In the genomic region with DNA sequence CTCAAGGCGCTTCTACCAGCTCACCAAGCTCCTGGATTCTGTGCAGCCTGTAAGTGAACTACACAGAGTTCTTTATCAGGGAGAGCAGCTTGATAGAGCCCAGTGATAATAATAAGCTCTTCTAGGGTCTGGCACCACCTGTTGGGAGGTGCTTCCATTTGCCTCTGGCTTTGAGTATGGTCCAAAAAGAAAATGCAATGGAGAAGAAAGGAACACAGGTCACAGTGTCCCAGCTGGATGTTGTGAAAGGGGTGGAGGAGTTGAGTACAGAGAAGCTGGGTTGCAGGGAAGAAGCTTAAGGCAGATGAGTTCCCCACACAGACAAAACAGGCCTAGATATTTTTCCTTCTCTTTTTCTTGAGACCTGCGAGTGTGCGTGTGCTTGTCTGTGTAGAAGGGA, we compare ENCODE assay signal across 29 mouse cellular contexts.
"Had no signal": no experiment of that assay in that cellular context is flagged by ENCODE, and none has a peak within 500 bp of the region (broad histone marks: within the 10 kb centered on the region; RNA-seq: fewer than 3 reads in every experiment).

No protein-coding gene starts in this region.

- H3K36me3 ChIP-seq: limb, embryonic 12.5 days; limb, embryonic 13.5 days; limb, embryonic 15.5 days; liver, embryonic 12.5 days; liver, embryonic 13.5 days; liver, embryonic 15.5 days; lung, embryonic 15.5 days; midbrain, embryonic 10.5 days; midbrain, embryonic 12.5 days; midbrain, embryonic 13.5 days; midbrain, embryonic 15.5 days; neural tube, embryonic 12.5 days had no signal

- H3K9me3 ChIP-seq: limb, embryonic 12.5 days; limb, embryonic 13.5 days; limb, embryonic 15.5 days; liver, embryonic 12.5 days; liver, embryonic 13.5 days; liver, embryonic 15.5 days; lung, embryonic 15.5 days; megakaryocyte, embryonic 14.5 days; midbrain, embryonic 10.5 days; midbrain, embryonic 12.5 days; midbrain, embryonic 13.5 days; midbrain, embryonic 15.5 days; neural tube, embryonic 12.5 days had no signal

- H3K4me1 ChIP-seq: limb, embryonic 12.5 days; limb, embryonic 13.5 days; limb, embryonic 15.5 days; liver, embryonic 12.5 days; liver, embryonic 13.5 days; liver, embryonic 15.5 days; lung, embryonic 15.5 days; megakaryocyte, embryonic 14.5 days; midbrain, embryonic 10.5 days; midbrain, embryonic 12.5 days; midbrain, embryonic 13.5 days; midbrain, embryonic 15.5 days; neural tube, embryonic 12.5 days had no signal

- ATAC-seq: liver, embryonic 12.5 days; liver, postnatal 0 days; lung, postnatal 0 days; midbrain, embryonic 13.5 days; midbrain, embryonic 15.5 days; midbrain, embryonic 16.5 days had no signal

- H3K27me3 ChIP-seq: liver, embryonic 12.5 days; liver, embryonic 13.5 days; liver, embryonic 15.5 days; lung, embryonic 15.5 days; midbrain, embryonic 12.5 days; midbrain, embryonic 13.5 days; midbrain, embryonic 15.5 days; neural tube, embryonic 12.5 days had no signal

- H3K4me3 ChIP-seq: limb, embryonic 12.5 days; limb, embryonic 13.5 days; limb, embryonic 15.5 days; liver, embryonic 12.5 days; liver, embryonic 13.5 days; liver, embryonic 15.5 days; lung, embryonic 15.5 days; megakaryocyte, embryonic 14.5 days; midbrain, embryonic 10.5 days; midbrain, embryonic 12.5 days; midbrain, embryonic 13.5 days; midbrain, embryonic 15.5 days; myocyte; neural tube, embryonic 12.5 days had no signal

- H3K27ac ChIP-seq: limb, embryonic 12.5 days; limb, embryonic 13.5 days; limb, embryonic 15.5 days; liver, embryonic 12.5 days; liver, embryonic 13.5 days; liver, embryonic 14.5 days; liver, embryonic 15.5 days; lung, embryonic 15.5 days; macrophage; midbrain, embryonic 10.5 days; midbrain, embryonic 12.5 days; midbrain, embryonic 13.5 days; midbrain, embryonic 15.5 days; neural tube, embryonic 12.5 days had no signal

- DNase-seq: left cerebral cortex, postnatal 4 days; liver; liver, embryonic 13.5 days; liver, postnatal 0 days; lung, adult 18-20 months; lung, adult 2 months; lung, embryonic 14.5 days; lung, postnatal 10 days; lung, postnatal 14 days; lung, postnatal 36 days; lung, postnatal 4 days; midbrain, embryonic 14.5 days had no signal
